Mouse (Mus musculus) heart, adult 2 months (tissue): ENCODE results near the gene Cnnm2. TPM values are rescaled to one million over a fixed set of nuclear protein-coding genes. Genes with fewer than 3 reads are reported as not detected.

Source experiments
- DNase-seq, 2 experiments: peaks; one replicate each; pipeline ENCODE4 v3.0.0; 2021
- H3K27ac ChIP-seq: fragments of 200-600 bp; 2 replicates; pipeline ENCODE4 v1.8.1; 2022
- H3K27me3 ChIP-seq: fragments of 200-500 bp; 2 replicates; pipeline ENCODE4 v1.6.1; 2012; ENCODE audit warnings: mild to moderate bottlenecking, low read length, inconsistent platforms, mixed read lengths; ENCODE audit not compliant: control insufficient read depth, insufficient read depth
- H3K36me3 ChIP-seq: fragments of 200-500 bp; 2 replicates; pipeline ENCODE4 v1.6.1; 2012; ENCODE audit warnings: low read length, inconsistent platforms; ENCODE audit not compliant: control insufficient read depth, insufficient read depth
- H3K4me1 ChIP-seq: fragments of 200-500 bp; 2 replicates; pipeline ENCODE4 v1.6.1; 2011; ENCODE audit warnings: low read length; ENCODE audit not compliant: control insufficient read depth, insufficient read depth
- H3K4me3 ChIP-seq: fragments of 200-600 bp; 2 replicates; pipeline ENCODE4 v1.8.1; 2022
- H3K79me2 ChIP-seq: fragments of 200-500 bp; replicated peaks from 2 replicates; pipeline ENCODE4 v1.6.1; 2012; ENCODE audit warnings: mild to moderate bottlenecking, inconsistent platforms, low read length, moderate library complexity, mixed read lengths; ENCODE audit not compliant: control insufficient read depth, insufficient read depth
- H3K9ac ChIP-seq: fragments of 200-500 bp; 2 replicates; pipeline ENCODE4 v1.6.1; 2012; ENCODE audit warnings: low read depth, mild to moderate bottlenecking, control low read depth, inconsistent platforms, low read length, mixed read lengths
- CTCF ChIP-seq: fragments of 200-600 bp; IDR thresholded peaks from 2 replicates; pipeline ENCODE4 v1.8.1; 2022; ENCODE audit warnings: antibody characterized with exemption, mild to moderate bottlenecking, moderate library complexity
- EP300 ChIP-seq: fragments of 200-500 bp; IDR thresholded peaks from 2 replicates; pipeline ENCODE4 v1.6.1; 2011; ENCODE audit warnings: low read depth, low read length, control low read depth; ENCODE audit not compliant: insufficient read depth
- POLR2A ChIP-seq: fragments of 200-500 bp; IDR thresholded peaks from 2 replicates; pipeline ENCODE4 v1.6.1; 2011; ENCODE audit warnings: mild to moderate bottlenecking, low read depth, low read length, control low read depth; ENCODE audit not compliant: insufficient read depth
- WGBS: fragments of 180-500 bp; shearing (Covaris S2); methylation state at CpG from one replicate; pipeline ENCODE4 v1.1.7; 2018; 5-methylcytosine and 5-hydroxymethylcytosine counted together
- intact Hi-C: fragments of 180-260 bp; cut with DNase I; formaldehyde crosslinking; loops from one replicate; pipeline ENCODE4 v1.15.1; 2025
- polyA plus RNA-seq: library from polyadenylated mRNA; depleted of rRNA; stranded (reverse); fragments of >200 nt; gene quantifications from 2 replicates; pipeline ENCODE4 v1.2.3, GENCODE M21; 2012
- total RNA-seq, 2 experiments: library from RNA; stranded (reverse); gene quantifications; 2 replicates each; pipeline ENCODE4 v1.2.3; 2021

The Cnnm2 gene
- total and polyA plus RNA-seq, 3 experiments = 5.4 to 7.3 (median 6.7) TPM

GRCm38 (mm10) chr19:46863236-46863927, 102.0 kb downstream of the Cnnm2 start:
- Histone ChIP-seq H3K4me1 (no peaks in the 10 kb centered on the region), H3K4me3 (no peak overlapping the region), H3K9ac (no peak overlapping the region), H3K36me3 (no peaks in the 10 kb centered on the region), H3K27me3 (no peaks in the 10 kb centered on the region), H3K79me2 (no peaks in the 10 kb centered on the region), H3K27ac (no peak overlapping the region)
- WGBS = 67% methylated on average over 17 of the region's 17 CpGs
- intact Hi-C loops = loop anchor here (10.0 kb wide), 1 partner anchor 289 kb away; the partner anchor contains the start of genes Arl3 and Sfxn2
- no peak for TF ChIP-seq POLR2A
- peak in 1 of 2 experiments; percentile 40 for DNase-seq

- DNase-seq = no peak
- WGBS = 52% methylated on average over 6 of the region's 6 CpGs
- Histone ChIP-seq H3K27me3 (no peaks in the 10 kb centered on the region), H3K27ac (no peak overlapping the region), H3K4me1 (no peaks in the 10 kb centered on the region), H3K9ac (no peak overlapping the region), H3K36me3 (no peaks in the 10 kb centered on the region), H3K4me3 (no peak overlapping the region), H3K79me2 (no peaks in the 10 kb centered on the region)
- intact Hi-C loops = loop anchor here (10.0 kb wide), 1 partner anchor 289 kb away; the partner anchor contains the start of genes Arl3 and Sfxn2
- no peak for TF ChIP-seq CTCF
- TF ChIP-seq EP300 = no peak
- TF ChIP-seq POLR2A = no peak
These were observed 102.7 kb downstream of the Cnnm2 start for GRCm38 (mm10) chr19:46864079-46864478.

GRCm38 (mm10) chr19:46864731-46865331, 103.4 kb downstream of the Cnnm2 start:
- H3K36me3 ChIP-seq = no peaks in the 10 kb centered on the region
- H3K79me2 ChIP-seq = no peaks in the 10 kb centered on the region
- no peak overlapping the region for H3K9ac ChIP-seq
- TF ChIP-seq POLR2A = no peak
- no peak for TF ChIP-seq EP300
- no peak overlapping the region for H3K27ac ChIP-seq
- DNase-seq = no peak
- intact Hi-C loops = loop anchor here (10.0 kb wide), 1 partner anchor 290 kb away; the partner anchor contains the start of genes Arl3 and Sfxn2
- 45% methylated on average over 6 of the region's 6 CpGs for WGBS
- H3K4me1 ChIP-seq = no peaks in the 10 kb centered on the region
- no peaks in the 10 kb centered on the region for H3K27me3 ChIP-seq
- H3K4me3 ChIP-seq = no peak overlapping the region

GRCm38 (mm10) chr19:46865381-46865780, 104.0 kb downstream of the Cnnm2 start:
- no peaks in the 10 kb centered on the region for H3K36me3 ChIP-seq
- no peaks in the 10 kb centered on the region for H3K79me2 ChIP-seq
- no peak overlapping the region for H3K9ac ChIP-seq
- no peaks in the 10 kb centered on the region for H3K4me1 ChIP-seq
- TF ChIP-seq EP300 (no peak), CTCF (no peak)
- H3K27me3 ChIP-seq = no peaks in the 10 kb centered on the region
- intact Hi-C loops = loop anchor here (10.0 kb wide), 1 partner anchor 291 kb away; the partner anchor contains the start of genes Arl3 and Sfxn2
- no peak for DNase-seq
- no peak overlapping the region for H3K4me3 ChIP-seq
- no peak overlapping the region for H3K27ac ChIP-seq
- 50% methylated on average over 4 of the region's 4 CpGs for WGBS

- WGBS = 52% methylated on average over 11 of the region's 11 CpGs
- Histone ChIP-seq H3K4me3 (no peak overlapping the region), H3K9ac (no peak overlapping the region), H3K27me3 (no peaks in the 10 kb centered on the region), H3K27ac (no peak overlapping the region), H3K4me1 (no peaks in the 10 kb centered on the region), H3K79me2 (no peaks in the 10 kb centered on the region), H3K36me3 (no peaks in the 10 kb centered on the region)
- TF ChIP-seq CTCF = no peak
- no peak for TF ChIP-seq EP300
- no peak for TF ChIP-seq POLR2A
- intact Hi-C loops = loop anchor here (1.0 to 10.0 kb wide), 3 partner anchors 109 to 294 kb away; partner anchors contain the start of genes Arl3 and Sfxn2
- DNase-seq = no peak
These were observed 107.7 kb downstream of the Cnnm2 start for GRCm38 (mm10) chr19:46869049-46869448.

GRCm38 (mm10) chr19:46869526-46869925, 108.1 kb downstream of the Cnnm2 start:
- H3K27ac ChIP-seq = no peak overlapping the region
- no peak overlapping the region for H3K9ac ChIP-seq
- no peaks in the 10 kb centered on the region for H3K4me1 ChIP-seq
- TF ChIP-seq POLR2A (no peak), CTCF (peak; percentile 94), EP300 (peak; percentile 90)
- H3K4me3 ChIP-seq = no peak overlapping the region
- WGBS = 12% methylated on average over 6 of the region's 6 CpGs
- H3K36me3 ChIP-seq = no peaks in the 10 kb centered on the region
- intact Hi-C loops = loop anchor here (1.0 to 10.0 kb wide), 3 partner anchors 109 to 295 kb away; partner anchors contain the start of genes Arl3 and Sfxn2
- no peaks in the 10 kb centered on the region for H3K27me3 ChIP-seq
- no peaks in the 10 kb centered on the region for H3K79me2 ChIP-seq
- peak; percentile 82 to 83 for DNase-seq
